Mouse (Mus musculus) splenic B cell, adult 2 months (primary cell): ENCODE results near the gene Padi4.
A peak's percentile ranks its signal among the peaks of the same experiment; 100 is the strongest.

Source experiments
- DNase-seq: peaks from one replicate; pipeline ENCODE4 v3.0.0-alpha.2; 2011; ENCODE audit warnings: low read depth, low spot score
- H3K27me3 ChIP-seq: 2 replicates; pipeline ENCODE4 v1.6.1; 2012; ENCODE audit warnings: mild to moderate bottlenecking, low read length, moderate library complexity, mixed read lengths; ENCODE audit not compliant: control insufficient read depth, poor library complexity, insufficient read depth, severe bottlenecking
- H3K36me3 ChIP-seq: 2 replicates; pipeline ENCODE4 v1.6.1; 2012; ENCODE audit warnings: mild to moderate bottlenecking, low read length, moderate library complexity, mixed read lengths; ENCODE audit not compliant: control insufficient read depth, poor library complexity, insufficient read depth, severe bottlenecking

The Padi4 gene

DNA sequence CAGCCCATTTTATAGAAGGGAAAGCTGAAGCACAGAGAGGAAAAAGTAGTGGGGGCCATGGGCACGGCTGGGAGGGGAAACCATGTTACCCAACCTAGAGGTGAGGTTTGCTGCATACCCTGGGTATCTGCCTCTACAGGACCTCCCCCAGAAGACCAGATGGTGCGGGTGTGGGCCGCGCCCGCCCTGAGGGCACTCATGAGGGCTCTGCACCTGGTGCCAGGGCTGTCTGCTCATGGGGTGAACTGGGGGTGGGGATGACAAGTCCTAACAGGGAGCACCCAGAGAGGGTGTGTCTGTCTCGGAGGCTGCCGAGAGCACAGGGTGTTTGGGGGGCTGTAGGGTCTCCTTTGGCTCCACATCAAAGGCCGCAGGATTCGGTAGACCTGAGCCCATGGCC, 857 bp upstream of the Padi4 start:
- H3K27me3 ChIP-seq = no peaks in the 10 kb centered on the region
- no peak for DNase-seq
- H3K36me3 ChIP-seq = no peaks in the 10 kb centered on the region

DNA sequence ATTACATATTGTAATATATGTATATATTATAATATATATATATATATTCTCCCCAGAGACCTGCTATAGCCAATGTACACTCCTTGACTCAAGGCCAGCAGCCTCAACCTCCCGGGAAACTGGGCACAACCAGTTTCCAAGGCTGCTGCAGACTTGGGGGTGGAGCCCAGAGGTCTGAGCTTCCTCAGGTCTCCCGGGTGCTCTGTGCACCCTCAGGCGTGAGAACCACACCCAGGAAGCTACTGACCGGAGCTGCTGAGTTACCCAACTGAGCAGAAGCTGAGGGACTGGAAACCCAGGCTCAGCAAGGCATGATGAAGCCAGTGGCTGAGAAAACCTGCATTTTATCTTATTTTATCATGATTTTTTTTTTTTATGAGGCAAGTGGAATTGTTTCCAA, 2.9 kb downstream of the Padi4 start:
- H3K36me3 ChIP-seq = no peaks in the 10 kb centered on the region
- H3K27me3 ChIP-seq = no peaks in the 10 kb centered on the region
- peak; percentile 42 for DNase-seq

DNA sequence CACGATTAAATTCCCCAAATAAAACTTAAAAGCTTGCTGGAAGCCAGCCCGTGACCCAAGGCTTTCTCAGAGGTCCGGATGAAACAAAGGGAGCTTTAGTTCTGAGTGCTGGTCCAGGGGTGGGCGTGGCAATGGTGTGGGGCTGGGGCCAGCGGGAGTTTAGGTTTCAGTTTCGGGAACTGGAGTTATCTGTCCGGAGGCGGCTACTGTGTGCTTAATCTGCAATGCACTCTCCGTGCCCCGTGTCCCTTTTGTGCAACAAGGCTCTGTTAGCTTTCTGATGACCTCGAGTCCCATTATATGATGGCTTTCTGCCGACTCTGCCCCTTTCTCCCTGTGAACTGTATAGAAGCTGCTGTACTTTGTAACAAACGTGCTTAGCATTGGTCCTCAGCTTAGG, 3.6 kb downstream of the Padi4 start:
- DNase-seq = peak; percentile 18
- H3K36me3 ChIP-seq = no peaks in the 10 kb centered on the region

DNA sequence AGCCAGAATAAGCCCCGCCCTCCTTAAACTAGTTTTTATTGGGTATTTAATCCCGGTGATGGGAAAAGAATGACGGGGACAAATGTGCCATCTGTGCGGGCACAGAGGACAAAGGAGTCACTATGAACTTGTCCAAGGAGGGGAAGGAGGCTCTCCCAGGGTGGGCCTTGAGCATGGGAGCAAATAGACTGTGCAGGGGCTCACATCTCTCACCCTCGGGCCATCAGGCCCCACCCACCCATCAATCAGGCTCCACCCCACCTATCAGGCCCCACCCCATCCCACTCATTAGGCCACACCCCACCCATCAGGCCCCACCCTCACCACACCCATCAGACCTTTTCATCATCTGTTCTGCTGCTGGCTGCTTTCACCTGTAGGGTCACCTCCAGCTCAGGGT, 5.1 kb downstream of the Padi4 start:
- Histone ChIP-seq H3K36me3 (no peaks in the 10 kb centered on the region), H3K27me3 (no peaks in the 10 kb centered on the region)
- DNase-seq = no peak

More for the DNA sequence above, 3.6 kb downstream of the Padi4 start:
- no peaks in the 10 kb centered on the region for H3K27me3 ChIP-seq

DNA sequence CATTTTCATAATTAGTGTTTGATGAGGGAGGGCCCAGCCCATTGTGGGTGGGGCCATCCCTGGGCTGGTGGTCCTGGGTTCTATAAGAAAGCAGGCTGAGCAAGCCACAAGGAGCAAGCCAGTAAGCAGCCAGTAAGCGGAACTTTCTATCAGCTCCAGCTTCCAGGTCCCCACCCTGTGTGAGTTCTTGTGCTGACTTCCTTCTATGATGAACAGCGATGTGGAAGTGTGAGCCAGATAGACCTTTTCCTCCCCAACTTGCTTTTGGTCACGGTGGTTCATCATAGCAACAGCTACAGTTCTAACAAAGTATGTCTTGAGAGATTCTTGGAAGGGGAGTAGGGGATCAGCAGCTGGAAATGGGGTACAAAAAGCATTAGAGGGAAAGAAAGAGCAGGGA, 8.1 kb downstream of the Padi4 start:
- Histone ChIP-seq H3K36me3 (no peaks in the 10 kb centered on the region), H3K27me3 (no peaks in the 10 kb centered on the region)
- DNase-seq = no peak

DNA sequence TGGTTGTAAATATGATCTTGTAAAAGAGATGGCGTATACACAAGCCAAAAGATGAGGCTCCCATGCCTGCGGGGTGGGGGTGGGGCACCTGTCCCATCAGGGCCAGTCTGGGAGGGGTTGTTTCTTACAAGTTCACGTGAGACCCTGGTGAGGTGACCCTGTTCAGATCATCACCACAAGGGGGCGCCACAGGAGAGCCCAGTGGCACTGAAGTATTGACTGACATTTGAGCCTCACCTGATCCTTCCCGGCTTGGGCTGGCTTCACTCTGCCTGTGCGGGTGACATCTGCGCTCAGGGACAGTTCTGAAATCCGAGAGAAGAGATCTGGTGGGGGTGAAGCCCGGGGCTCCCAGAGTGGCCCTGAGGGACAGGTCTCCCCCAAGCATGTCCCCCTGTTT, 10.9 kb downstream of the Padi4 start:
- H3K27me3 ChIP-seq = no peaks in the 10 kb centered on the region
- H3K36me3 ChIP-seq = no peaks in the 10 kb centered on the region
- DNase-seq = peak; percentile 78

DNA sequence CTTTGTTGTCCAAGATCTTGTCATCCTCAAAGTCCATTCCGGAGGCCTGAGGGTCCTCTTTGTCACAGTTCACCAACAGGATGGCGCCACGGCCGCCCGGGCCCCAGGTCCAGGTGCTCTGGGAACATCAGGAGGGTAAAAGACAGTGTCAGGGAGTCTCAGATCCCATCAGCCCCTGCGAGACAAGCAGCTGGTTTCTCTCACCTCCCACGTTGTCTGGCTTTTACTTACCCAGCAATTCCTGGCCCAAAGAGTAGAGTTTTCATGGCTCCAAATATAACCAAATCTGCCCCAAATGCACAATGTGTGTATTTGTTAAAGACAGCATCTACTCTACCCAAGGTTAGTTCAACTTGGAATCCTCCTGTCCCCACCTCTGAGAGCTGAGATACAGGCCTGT, 12.4 kb downstream of the Padi4 start:
- H3K27me3 ChIP-seq = no peaks in the 10 kb centered on the region
- no peaks in the 10 kb centered on the region for H3K36me3 ChIP-seq
- no peak for DNase-seq

DNA sequence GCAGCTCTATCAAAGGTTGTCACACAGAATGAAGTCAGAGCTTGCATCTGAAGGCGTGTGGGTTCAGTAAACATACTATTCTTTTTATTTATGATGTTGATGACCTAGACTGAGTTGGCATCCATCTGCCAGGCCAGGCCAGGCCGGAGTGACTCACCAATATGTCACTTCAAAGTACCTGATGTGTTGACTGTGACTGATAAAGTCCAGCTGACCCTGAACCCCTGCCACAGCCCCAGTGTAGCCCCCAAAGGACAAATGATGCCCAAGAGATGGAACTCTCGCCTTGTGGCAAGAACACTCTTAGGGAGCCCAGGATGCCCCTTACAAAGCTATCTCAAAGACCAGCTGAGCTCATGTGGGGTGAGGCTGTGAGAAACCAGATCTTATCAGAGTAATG, 18.2 kb downstream of the Padi4 start:
- Histone ChIP-seq H3K36me3 (no peaks in the 10 kb centered on the region), H3K27me3 (no peaks in the 10 kb centered on the region)
- no peak for DNase-seq

DNA sequence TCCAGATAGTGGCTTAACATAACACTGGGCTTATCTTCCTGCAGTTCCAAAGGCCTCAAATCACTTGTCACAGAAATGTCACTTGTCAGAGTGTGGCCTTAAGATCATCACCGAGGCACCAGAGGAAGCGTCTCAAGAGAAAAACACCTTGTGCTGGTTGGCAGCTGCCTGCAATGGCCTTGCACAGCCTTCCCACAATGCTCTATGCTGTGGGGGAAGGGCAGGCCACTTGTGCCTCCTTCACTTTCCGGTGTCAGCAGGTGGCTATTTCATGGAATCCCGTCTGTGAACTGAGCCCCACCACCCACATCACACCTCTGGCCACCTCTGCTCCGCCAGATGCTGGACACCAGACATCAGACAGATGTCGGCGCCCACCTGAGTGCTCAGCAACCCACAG, 20.7 kb downstream of the Padi4 start:
- no peaks in the 10 kb centered on the region for H3K36me3 ChIP-seq
- DNase-seq = no peak
- no peaks in the 10 kb centered on the region for H3K27me3 ChIP-seq

DNA sequence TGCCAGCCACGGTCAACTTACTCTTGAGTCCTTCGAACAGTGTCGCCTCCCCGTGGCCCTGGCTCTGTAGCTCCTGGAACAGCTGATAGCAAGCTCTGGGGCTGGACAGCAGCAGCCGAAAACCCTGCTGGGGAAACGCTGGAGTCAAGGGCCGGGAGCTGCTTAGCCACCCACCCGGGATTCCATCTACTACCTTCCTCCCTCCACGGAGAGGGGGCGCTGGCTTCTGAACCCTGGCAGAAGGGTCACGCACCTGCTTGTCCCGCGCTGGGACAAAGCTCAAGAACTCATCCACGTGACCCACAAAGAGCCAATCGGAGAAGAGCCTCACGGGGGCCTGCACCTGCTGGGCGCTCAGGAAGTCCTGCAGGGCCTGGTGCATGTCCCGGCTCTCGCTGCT, 23.7 kb downstream of the Padi4 start:
- Histone ChIP-seq H3K36me3 (no peaks in the 10 kb centered on the region), H3K27me3 (no peaks in the 10 kb centered on the region)
- DNase-seq = peak; percentile 74

DNA sequence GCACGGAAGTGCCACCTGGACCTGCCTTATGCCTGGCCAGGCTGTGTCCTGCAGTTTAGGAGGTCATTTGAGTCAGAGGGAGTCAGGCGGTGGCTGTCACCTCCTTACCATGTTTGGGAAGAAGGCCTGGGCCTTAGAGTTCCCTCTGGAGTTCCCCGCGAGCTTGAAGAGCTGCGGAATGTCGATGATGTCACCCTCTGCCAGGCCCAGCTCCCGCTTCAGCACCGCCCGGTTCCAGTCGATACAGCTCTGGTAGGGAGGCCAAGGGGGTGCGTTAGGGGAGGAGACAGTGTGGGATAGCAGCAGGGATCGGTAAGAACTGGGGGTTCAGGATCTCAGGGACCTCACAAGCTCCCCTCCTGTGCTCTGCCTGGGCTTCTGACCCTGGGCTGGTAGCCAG, 26.1 kb downstream of the Padi4 start:
- no peaks in the 10 kb centered on the region for H3K27me3 ChIP-seq
- no peaks in the 10 kb centered on the region for H3K36me3 ChIP-seq
- DNase-seq = no peak

DNA sequence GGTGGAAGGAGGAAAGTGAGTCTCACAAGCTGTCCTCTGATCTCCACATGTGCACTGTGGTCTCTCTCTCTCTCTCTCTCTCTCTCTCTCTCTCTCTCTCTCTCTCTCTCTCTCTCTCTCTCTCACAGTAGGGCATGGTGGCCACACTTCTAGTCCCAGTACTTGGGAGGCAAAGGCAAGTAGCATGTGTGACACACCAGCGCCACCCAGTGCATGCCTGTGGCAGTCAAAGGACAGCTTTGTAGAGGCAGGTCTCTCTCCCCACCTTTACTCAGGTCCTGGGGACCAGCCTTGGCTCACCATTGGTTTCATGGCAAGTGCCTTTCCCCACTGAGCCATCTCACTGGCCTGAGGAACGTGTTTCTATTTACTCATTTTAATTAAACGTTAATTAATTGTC, 29.4 kb downstream of the Padi4 start:
- no peaks in the 10 kb centered on the region for H3K27me3 ChIP-seq
- DNase-seq = peak; percentile 74
- H3K36me3 ChIP-seq = no peaks in the 10 kb centered on the region

DNA sequence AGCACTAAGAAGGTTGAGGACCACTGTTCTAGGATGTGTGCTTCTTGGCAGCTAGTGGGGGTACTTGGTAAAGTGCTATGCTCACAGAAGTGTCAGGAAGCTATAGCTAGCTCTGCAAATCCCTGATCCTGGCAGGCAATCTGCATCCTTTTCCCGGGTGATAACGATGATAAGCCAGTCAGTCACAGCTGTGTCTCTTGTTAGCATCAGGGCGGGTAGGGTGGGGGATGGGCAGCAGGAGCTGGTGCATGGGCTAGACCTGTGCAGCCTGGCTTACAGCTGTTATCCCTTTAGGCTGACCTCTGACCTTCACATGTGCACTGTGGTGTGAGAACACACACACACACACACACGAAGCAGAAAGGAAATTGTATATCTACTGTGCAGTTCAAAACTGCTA, 30.9 kb downstream of the Padi4 start:
- DNase-seq = no peak
- Histone ChIP-seq H3K36me3 (no peaks in the 10 kb centered on the region), H3K27me3 (no peaks in the 10 kb centered on the region)

DNA sequence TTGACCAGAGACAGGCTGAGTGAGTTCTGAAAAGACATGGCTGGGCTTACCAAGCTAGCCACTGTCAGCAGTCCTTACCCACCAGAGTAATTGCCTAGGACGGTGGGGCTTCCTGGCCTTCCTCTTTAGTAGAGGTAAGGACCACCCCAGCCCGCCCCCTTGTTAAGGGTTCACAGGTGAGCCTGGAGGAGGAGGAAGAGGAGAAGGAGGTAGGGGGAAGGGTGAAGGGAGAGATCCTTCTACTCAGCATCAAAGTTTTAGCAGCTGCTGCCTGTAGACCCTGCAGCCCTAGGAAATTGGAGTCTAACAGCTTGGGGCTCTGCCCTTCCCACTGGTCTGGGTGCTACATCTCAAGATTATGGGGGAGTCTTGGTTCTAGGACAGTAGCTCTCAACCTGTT, 31.5 kb downstream of the Padi4 start, which contains the start of gene Padi6:
TSS of gene Padi6 (minus strand) at position 101 of the 400 bp plus-strand sequence.
- no peaks in the 10 kb centered on the region for H3K27me3 ChIP-seq
- no peaks in the 10 kb centered on the region for H3K36me3 ChIP-seq
- DNase-seq = no peak

DNA sequence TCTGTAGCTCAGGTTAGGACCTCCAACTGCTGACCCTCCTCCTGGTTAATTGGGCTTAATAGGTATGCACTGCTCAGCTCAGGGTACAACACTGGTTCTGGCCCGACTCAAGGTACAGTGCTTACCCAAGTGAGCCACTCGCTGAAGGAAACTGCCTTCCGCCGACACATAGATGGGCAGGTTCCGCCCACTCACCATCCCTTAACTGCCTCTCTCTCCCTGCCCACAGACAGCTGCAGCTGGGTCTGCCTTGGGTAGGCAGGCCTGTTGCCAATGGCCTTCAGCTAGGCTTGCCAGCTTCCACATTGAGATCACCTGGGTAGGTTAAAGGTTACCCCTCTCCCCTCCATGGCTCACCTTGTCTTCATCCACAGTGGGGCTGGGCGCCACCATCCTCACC, 32.6 kb downstream of the Padi4 start:
- H3K27me3 ChIP-seq = no peaks in the 10 kb centered on the region
- peak; percentile 67 for DNase-seq
- no peaks in the 10 kb centered on the region for H3K36me3 ChIP-seq

DNA sequence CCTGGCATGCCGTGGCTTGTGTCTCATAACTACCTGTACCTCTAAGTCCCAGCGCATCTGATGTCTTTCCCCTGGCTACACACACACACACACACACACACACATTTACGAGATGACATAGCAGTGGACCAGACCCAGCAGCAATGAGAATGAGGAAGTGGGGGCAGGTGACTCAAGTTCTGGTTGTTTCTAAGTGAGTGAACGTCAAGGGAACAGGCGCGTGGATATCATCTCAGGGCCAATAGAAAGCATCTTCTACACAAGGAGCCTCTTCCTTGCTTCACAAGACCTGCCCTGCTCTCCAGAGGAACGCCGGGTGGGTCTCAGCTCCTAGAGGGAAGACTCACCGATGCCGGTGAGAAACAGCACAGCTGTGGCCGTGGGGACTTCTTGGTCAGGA, 33.4 kb downstream of the Padi4 start:
- no peaks in the 10 kb centered on the region for H3K27me3 ChIP-seq
- H3K36me3 ChIP-seq = no peaks in the 10 kb centered on the region
- DNase-seq = peak; percentile 83
